Mouse (Mus musculus) heart, postnatal 0 days (tissue): ENCODE measurements around the gene Olfr427. TPM values are rescaled to one million over a fixed set of nuclear protein-coding genes. Genes with fewer than 3 reads are reported as not detected.
"Not testable (repeated sequence)": the region's sequence is repeated elsewhere in the genome, so short reads cannot be mapped to it uniquely, and the experiment has no call there.

Experiments
- ATAC-seq: fragments of 200-750 bp; cut with Nextera tagmentation; 2 replicates; pipeline ENCODE4 v1.8.0; 2017; ENCODE audit warnings: low read depth, moderate number of reproducible peaks, moderate library complexity; ENCODE audit not compliant: insufficient read depth
- DNase-seq: peaks from one replicate; pipeline ENCODE4 v3.0.0-alpha.2; 2016; ENCODE audit warnings: low spot score
- H3K27ac ChIP-seq: fragments of 300-500 bp; sonication (generic); 2 replicates; pipeline ENCODE4 v1.5.1; 2014; ENCODE audit warnings: low read depth, mild to moderate bottlenecking
- H3K27me3 ChIP-seq: fragments of 300-500 bp; sonication (generic); 2 replicates; pipeline ENCODE4 v1.6.1; 2014; ENCODE audit warnings: low read length, mixed read lengths; ENCODE audit not compliant: control insufficient read depth, insufficient read depth
- H3K36me3 ChIP-seq: fragments of 300-500 bp; sonication (generic); replicated peaks from 2 replicates; pipeline ENCODE4 v1.6.1; 2014; ENCODE audit warnings: low read length, mixed read lengths; ENCODE audit not compliant: control insufficient read depth, insufficient read depth
- H3K4me1 ChIP-seq: fragments of 300-500 bp; sonication (generic); 2 replicates; pipeline ENCODE4 v1.6.1; 2014; ENCODE audit warnings: antibody characterized with exemption; ENCODE audit not compliant: control insufficient read depth, insufficient read depth
- H3K4me2 ChIP-seq: fragments of 300-500 bp; sonication (generic); 2 replicates; pipeline ENCODE4 v1.6.1; 2014; ENCODE audit warnings: low read depth, mild to moderate bottlenecking, low read length, moderate library complexity
- H3K4me3 ChIP-seq: fragments of 300-500 bp; sonication (generic); 2 replicates; pipeline ENCODE4 v1.5.1; 2014; ENCODE audit warnings: low read depth, low read length
- H3K9ac ChIP-seq: fragments of 300-500 bp; sonication (generic); replicated peaks from 2 replicates; pipeline ENCODE4 v1.6.1; 2014; ENCODE audit warnings: low read depth, low read length, mixed read lengths
- H3K9me3 ChIP-seq: fragments of 300-500 bp; sonication (generic); replicated peaks from 2 replicates; pipeline ENCODE4 v1.6.1; 2016; ENCODE audit warnings: low read length; ENCODE audit not compliant: control insufficient read depth
- CTCF ChIP-seq: IDR thresholded peaks from 2 replicates; pipeline ENCODE4 v1.5.1; 2016; ENCODE audit warnings: antibody characterized with exemption, control low read depth, low read depth
- EP300 ChIP-seq: IDR thresholded peaks from 2 replicates; pipeline ENCODE4 v1.6.1; 2016; ENCODE audit warnings: antibody characterized with exemption, low read depth
- WGBS: fragments of 180-500 bp; shearing (Covaris S2); extraction: QIAGEN DNeasy Blood & Tissue Kit; methylation state at CpG from one replicate; pipeline ENCODE4 v1.1.7; 2014; 5-methylcytosine and 5-hydroxymethylcytosine counted together
- polyA plus RNA-seq: library from polyadenylated mRNA; unstranded; fragments of >200 nt; fragmentation: Nextera tagmentation; extraction: Ambion mirVana; gene quantifications from 2 replicates; pipeline ENCODE4 v1.2.1, GENCODE M21; 2015
- total RNA-seq: library from RNA; depleted of rRNA; stranded (reverse); fragments of >200 nt; gene quantifications from 2 replicates; pipeline ENCODE4 v1.2.3, GENCODE M21; 2014; ENCODE audit warnings: low replicate concordance; rRNA removed

The Olfr427 gene
- total RNA-seq (not detected in 2 replicates), polyA plus RNA-seq (not detected in 2 replicates)

- 79% methylated on average over 1 of the region's 1 CpGs for WGBS
- DNase-seq (no peak), ATAC-seq (no peak)
Observed at GRCm38 (mm10) chr1:174096591-174096990, at the start of gene Olfr427. Olfr427 (plus strand) TSS chr1:174096891.

GRCm38 (mm10) chr1:174048227-174048626 lies 48.5 kb upstream of the Olfr427 start:
- H3K4me3 ChIP-seq, H3K27ac ChIP-seq, H3K27me3 ChIP-seq, DNase-seq, H3K4me1 ChIP-seq, H3K4me2 ChIP-seq, H3K36me3 ChIP-seq, H3K9me3 ChIP-seq, ATAC-seq, H3K9ac ChIP-seq: not testable (repeated sequence)
- WGBS = 75% methylated on average over 6 of the region's 6 CpGs

More at GRCm38 (mm10) chr1:174096591-174096990, at the start of gene Olfr427:
- Histone ChIP-seq H3K4me2 (no peak within 1 kb of the TSS), H3K27ac (no peak within 1 kb of the TSS), H3K27me3 (no peaks in the 10 kb centered on the region), H3K36me3 (no peaks in the 10 kb centered on the region), H3K4me3 (no peak within 1 kb of the TSS), H3K9me3 (no peaks in the 10 kb centered on the region), H3K9ac (no peak within 1 kb of the TSS), H3K4me1 (no peaks in the 10 kb centered on the region)
- TF ChIP-seq EP300 = no peak
- no peak for TF ChIP-seq CTCF

- no peak for DNase-seq
- Histone ChIP-seq H3K4me3 (no peak within 1 kb of the TSS), H3K36me3 (no peaks in the 10 kb centered on the region), H3K4me1 (no peaks in the 10 kb centered on the region), H3K9me3 (no peaks in the 10 kb centered on the region), H3K27ac (no peak within 1 kb of the TSS), H3K27me3 (no peaks in the 10 kb centered on the region), H3K4me2 (no peak within 1 kb of the TSS), H3K9ac (no peak within 1 kb of the TSS)
- WGBS = 53% methylated on average over 2 of the region's 2 CpGs
- no peak for TF ChIP-seq EP300
- no peak for TF ChIP-seq CTCF
- ATAC-seq = no peak
Observed at GRCm38 (mm10) chr1:174048893-174049292, 47.8 kb upstream of the Olfr427 start, which contains the start of gene Olfr432. Olfr432 (plus strand) TSS chr1:174049205.

GRCm38 (mm10) chr1:174049357-174049756 lies 47.3 kb upstream of the Olfr427 start:
- ATAC-seq, H3K9me3 ChIP-seq, H3K9ac ChIP-seq, H3K4me2 ChIP-seq, DNase-seq, H3K4me3 ChIP-seq, H3K4me1 ChIP-seq, H3K27me3 ChIP-seq, H3K27ac ChIP-seq, H3K36me3 ChIP-seq: not testable (repeated sequence)
- 40% methylated on average over 3 of the region's 4 CpGs for WGBS

GRCm38 (mm10) chr1:174050532-174050931 lies 46.2 kb upstream of the Olfr427 start:
- H3K9me3 ChIP-seq = no peaks in the 10 kb centered on the region
- no peak overlapping the region for H3K27ac ChIP-seq
- ATAC-seq (no peak), DNase-seq (no peak)
- H3K36me3 ChIP-seq = no peaks in the 10 kb centered on the region
- H3K9ac ChIP-seq = no peak overlapping the region
- H3K27me3 ChIP-seq = no peaks in the 10 kb centered on the region
- H3K4me2 ChIP-seq = no peak overlapping the region
- H3K4me3 ChIP-seq = no peak overlapping the region
- TF ChIP-seq EP300 (no peak), CTCF (no peak)
- H3K4me1 ChIP-seq = no peaks in the 10 kb centered on the region
- WGBS = 76% methylated on average over 4 of the region's 4 CpGs

- WGBS = 75% methylated on average over 4 of the region's 4 CpGs
Observed at GRCm38 (mm10) chr1:174051515-174051914, 45.2 kb upstream of the Olfr427 start.

More at GRCm38 (mm10) chr1:174051515-174051914, 45.2 kb upstream of the Olfr427 start:
- Histone ChIP-seq H3K4me2 (no peak overlapping the region), H3K27me3 (no peaks in the 10 kb centered on the region), H3K36me3 (no peaks in the 10 kb centered on the region), H3K27ac (no peak overlapping the region), H3K9ac (no peak overlapping the region), H3K4me3 (no peak overlapping the region), H3K9me3 (no peaks in the 10 kb centered on the region), H3K4me1 (no peaks in the 10 kb centered on the region)
- DNase-seq (no peak), ATAC-seq (no peak)
- TF ChIP-seq EP300 = no peak
- no peak for TF ChIP-seq CTCF
